Comparison of ENCODE assay signal across 17 mouse cellular contexts in the genomic region with DNA sequence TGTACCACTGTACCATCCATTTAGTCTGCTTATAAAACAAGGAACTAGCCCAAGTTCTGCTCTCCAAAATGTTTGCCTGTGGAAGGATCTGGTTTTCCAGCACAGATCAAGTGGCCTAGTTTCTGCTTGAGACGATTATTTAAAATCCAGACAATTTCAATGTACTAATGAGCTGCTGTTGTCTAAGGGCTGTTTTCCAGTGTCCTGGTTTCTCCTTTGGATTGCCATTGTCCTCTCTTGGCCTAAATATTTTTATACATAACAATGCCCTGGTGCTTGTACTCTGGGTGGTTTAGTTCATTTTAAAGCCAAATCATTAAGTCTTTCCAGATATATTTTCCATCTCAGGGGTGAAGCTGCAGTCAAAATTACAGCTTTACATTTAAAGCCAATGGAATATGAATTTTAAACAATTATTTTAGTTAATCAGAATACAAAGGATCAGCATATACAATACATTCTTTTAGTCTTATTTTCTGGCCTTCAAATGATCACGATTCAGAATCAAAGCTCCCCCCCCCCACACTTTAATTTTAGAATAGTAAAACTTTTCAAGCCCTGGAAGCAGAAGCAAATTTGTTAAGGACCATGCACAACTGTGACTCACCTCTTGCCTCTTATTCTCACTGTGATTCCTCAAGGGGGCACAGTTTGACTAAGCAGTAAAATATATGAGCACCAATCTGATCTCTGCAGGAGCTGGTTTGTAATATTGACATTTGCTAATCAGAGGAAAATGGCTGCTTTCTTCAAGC.
"Had no signal": no experiment of that assay in that cellular context is flagged by ENCODE, and none has a peak within 500 bp of the region (broad histone marks: within the 10 kb centered on the region; RNA-seq: fewer than 3 reads in every experiment).

No protein-coding gene starts in this region.

- H3K27me3 ChIP-seq: limb, embryonic 12.5 days; liver, embryonic 15.5 days; neural tube, embryonic 13.5 days had no signal

- H3K9me3 ChIP-seq: limb, embryonic 12.5 days; liver, embryonic 15.5 days; midbrain, embryonic 10.5 days; neural tube, embryonic 13.5 days had no signal

- H3K36me3 ChIP-seq: limb, embryonic 12.5 days; liver, embryonic 15.5 days; midbrain, embryonic 10.5 days; neural tube, embryonic 13.5 days had no signal

- H3K4me2 ChIP-seq: limb, embryonic 12.5 days; liver, embryonic 11.5 days; liver, embryonic 15.5 days; neural tube, embryonic 13.5 days had no signal

- H3K27ac ChIP-seq: limb, embryonic 12.5 days; liver, embryonic 15.5 days; midbrain, embryonic 10.5 days; neural tube, embryonic 13.5 days had no signal

- H3K9ac ChIP-seq: limb, embryonic 12.5 days; liver, embryonic 15.5 days; neural tube, embryonic 13.5 days had no signal

- DNase-seq: kidney, adult 11 months; kidney, adult 9 months; kidney, postnatal 14 days; layer of hippocampus, adult 9-11 months; layer of hippocampus, postnatal 36 days; lung, adult 2 months; lung, postnatal 4 days; right cerebral cortex, adult 18-20 months; right cerebral cortex, postnatal 25 days; thymus, postnatal 36 days had no signal

- H3K4me1 ChIP-seq: limb, embryonic 12.5 days; liver, embryonic 15.5 days; midbrain, embryonic 10.5 days; neural tube, embryonic 13.5 days had no signal

- H3K4me3 ChIP-seq: limb, embryonic 12.5 days; liver, embryonic 15.5 days; midbrain, embryonic 10.5 days; neural tube, embryonic 13.5 days had no signal

- ATAC-seq: lung, postnatal 0 days; midbrain, embryonic 16.5 days had no signal
